Mouse (Mus musculus): ENCODE results near the gene Rora.

Rora gene

DNA sequence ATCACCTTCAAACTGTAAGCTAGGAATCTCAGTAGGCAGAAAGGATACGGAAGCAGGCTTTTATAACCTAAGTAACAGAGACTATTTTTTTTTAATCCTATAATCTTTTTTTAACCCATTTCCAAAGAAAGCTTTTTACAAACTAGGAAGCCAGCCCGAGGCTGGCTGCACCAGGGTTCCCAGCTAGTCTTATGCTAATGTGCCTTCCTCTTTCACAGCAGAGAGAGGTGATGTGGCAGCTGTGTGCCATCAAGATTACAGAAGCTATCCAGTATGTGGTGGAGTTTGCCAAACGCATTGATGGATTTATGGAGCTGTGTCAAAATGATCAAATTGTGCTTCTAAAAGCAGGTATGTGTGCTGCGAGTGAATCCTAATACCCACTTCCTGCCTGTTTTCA lies 719.3 kb downstream of the Rora start:
- no peak for DNase-seq

DNA sequence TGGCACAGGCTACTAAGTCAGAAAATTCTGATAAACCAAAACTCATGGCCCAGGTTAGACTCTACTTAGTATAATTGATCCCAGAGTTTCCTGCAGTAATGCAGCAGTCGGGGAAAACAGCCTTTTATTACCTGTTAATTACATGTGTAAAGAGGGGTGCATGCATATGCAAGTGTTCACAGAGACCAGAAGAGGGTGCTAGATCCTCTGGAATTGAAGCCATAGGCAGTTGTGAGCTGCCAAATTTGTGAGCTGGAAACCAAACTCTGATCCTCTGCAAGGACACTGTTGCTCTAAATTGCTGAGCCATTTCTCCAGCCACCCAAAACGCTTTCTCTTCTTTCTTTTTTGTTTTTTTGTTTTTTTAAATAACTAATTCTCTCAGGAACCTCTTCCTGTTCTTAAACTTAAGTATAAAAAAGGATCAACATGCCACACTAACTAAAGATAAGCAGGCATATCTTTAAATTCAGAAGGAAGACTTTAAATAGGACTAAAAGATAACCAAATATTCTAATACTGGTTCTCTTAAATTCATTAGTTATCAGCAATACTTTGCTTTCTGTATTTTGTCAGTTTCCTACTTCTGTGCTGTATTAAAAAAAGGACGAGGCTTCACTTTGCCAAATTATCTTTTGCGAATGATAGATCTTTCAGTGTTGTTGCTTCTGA lies 723.5 kb downstream of the Rora start:
- DNase-seq: no peak

DNA sequence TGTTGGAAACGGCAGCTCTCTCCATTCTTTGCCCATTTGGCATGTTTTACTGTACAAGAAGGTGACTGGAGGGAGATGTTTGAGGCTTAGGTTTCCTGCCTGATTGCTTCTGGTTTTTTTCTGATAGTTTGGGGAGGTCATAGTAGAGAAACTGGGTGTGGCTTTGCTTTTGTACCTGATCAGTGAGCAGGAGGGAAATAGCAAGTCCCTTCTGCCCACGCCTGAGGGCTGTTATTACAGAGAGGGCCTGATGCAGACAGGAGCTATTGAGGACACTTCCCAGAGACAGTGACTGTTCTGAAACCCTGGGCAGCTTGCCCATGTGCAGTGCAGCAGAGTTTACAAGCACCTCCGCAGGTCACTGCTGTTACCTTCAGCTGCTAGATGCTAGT lies 724.1 kb downstream of the Rora start:
- DNase-seq: no peak

DNA sequence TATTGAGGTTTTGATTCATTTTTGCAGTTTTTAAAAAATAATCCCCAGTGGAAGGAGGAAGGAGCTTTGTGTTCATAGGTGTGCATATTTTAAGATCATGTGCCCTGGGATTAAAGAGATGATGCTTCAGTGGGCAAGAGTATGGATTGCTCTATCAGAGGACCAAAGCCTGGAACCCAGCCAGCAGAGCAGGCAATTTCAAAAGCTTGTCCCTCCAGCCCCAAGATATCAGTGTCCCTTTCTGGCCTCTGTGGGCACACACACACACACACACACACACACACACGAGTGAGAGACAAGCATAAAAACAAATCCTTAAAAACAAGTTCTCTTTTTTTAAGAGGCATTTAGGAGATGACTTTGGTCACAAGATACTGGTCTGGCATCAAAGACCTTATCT lies 727.0 kb downstream of the Rora start:
- no peak for DNase-seq

DNA sequence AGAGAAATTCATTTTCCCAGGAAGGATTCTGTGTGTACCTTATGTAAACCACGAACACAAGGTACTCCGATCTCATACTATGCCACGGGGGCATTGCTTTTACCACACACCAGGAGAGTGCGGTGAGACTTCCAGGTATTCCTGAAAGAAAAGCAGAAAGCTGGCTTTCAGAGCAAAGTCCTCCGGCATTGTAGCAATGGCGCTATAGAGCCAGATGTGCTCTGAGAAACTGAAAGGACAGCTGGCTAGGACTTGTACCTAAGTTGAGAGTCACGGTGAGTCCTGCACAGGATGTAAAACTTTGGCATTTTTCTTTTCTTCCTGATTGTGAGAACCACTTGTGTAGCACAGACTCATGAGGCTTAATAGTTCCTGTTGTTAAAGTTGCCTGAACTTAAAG lies 728.2 kb downstream of the Rora start:
- peak in 1 of 2 experiments; percentile 0 for DNase-seq

DNA sequence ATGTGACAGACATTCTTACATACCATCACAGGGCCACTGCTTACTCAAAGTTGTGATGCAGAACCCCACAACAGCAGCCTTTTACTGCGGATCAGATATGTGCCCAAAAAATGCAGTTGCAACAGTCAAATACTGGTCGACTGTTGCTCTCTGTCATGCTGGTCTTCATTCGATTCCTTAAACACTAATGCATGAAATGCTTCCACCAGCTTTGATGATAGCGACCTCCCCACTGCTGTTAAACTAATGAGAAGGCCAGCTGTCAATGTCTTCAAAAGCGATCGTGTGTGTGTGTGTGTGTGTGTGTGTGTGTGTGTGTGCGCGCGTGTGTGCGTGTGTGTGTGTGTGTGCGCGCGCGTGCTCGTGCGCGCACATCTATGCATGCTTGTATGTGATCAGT lies 730.9 kb downstream of the Rora start:
- DNase-seq: peak in 1 of 2 experiments; percentile 1

DNA sequence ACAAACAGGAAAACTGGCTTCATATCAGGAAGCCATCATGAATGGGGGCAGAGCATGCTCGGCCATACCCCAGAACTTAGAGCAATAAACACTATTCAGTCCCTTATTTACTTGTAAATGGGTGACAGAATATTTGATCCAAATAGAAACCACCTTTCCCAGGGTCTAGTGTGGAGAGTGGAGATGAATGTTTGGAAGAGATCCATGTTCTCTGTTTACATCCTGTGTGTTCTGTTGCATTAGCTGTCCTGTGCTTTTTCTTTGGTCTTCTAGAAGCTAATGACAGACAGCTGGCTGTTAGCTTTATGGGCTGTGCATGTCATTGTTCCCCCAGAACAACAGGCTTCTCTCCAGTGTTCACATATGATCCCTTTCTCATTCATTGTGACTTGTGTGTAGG lies 731.3 kb downstream of the Rora start:
- peak in 1 of 2 experiments; percentile 0 for DNase-seq

DNA sequence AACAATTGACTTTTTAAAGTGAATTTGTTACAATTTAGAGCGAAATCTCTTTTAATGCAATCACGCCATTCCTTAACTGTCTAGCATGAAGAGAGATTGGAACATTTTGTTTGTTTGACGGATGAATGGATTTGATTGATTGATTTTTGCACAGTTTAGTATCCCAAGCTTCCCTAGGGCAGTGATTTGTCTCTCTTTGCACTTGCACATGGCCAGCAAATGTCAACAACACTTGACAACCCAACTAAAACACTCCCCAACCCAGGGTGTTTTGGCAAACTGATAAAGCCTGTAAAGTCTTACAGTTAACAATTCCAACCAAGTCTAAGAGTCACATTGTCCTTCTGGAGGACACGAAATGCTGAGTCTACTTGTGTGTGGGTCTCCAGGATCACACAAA lies 733.7 kb downstream of the Rora start:
- no peak for DNase-seq

DNA sequence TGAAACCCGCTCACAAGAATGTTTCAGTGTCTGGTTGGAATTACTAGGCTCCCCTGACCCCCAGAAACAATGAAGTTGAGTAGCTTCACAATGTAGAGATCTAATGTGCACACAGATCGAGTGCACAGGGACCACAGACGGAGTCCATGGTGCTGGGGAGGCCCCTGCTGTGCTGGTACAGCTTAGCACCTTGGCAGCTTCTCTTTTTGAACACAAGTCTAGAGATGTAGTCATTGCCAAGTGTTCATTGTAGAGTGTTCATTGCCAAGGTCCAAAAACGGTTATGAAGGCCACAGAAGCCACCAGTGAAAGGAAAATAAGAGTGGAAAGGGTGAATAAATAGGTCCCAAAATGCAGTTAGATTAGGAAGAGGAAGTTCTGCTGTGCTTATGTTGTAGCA lies 737.0 kb downstream of the Rora start:
- peak; percentile 33 to 37 for DNase-seq

DNA sequence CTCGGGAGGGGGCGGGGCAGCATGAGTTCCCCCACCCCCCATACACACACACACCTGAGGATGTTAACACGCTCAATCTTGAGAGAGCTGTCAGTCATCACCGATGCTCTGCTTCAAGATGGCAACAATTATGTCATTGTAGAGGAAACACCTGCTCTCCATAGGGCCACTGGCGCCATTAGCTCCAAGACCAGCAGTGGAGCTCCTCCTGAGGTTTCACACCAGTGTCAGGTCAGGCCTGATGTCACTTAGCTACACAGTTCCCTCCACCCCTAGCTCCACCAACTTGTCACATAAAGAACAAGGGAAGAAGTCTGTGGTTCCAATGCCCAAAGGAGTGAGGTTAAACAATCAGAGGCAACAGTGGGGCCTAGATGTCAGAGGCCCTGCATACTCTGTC lies 740.6 kb downstream of the Rora start:
- DNase-seq: no peak

DNA sequence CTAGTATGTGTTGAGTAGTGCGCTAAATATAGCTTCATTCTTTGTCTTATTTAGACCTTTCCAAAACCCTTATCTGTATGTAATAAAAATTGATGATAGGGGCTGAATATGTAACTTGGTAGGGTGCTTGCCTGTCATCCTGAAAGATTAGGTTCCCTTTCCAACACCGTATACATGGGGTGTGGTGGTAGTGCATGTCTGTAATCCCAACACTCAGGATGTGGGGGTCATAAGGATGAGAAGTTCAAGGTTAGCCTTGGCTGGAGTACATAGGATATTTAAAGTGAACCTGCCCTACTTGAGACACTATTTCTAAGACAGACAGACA lies 743.8 kb downstream of the Rora start:
- DNase-seq: no peak

DNA sequence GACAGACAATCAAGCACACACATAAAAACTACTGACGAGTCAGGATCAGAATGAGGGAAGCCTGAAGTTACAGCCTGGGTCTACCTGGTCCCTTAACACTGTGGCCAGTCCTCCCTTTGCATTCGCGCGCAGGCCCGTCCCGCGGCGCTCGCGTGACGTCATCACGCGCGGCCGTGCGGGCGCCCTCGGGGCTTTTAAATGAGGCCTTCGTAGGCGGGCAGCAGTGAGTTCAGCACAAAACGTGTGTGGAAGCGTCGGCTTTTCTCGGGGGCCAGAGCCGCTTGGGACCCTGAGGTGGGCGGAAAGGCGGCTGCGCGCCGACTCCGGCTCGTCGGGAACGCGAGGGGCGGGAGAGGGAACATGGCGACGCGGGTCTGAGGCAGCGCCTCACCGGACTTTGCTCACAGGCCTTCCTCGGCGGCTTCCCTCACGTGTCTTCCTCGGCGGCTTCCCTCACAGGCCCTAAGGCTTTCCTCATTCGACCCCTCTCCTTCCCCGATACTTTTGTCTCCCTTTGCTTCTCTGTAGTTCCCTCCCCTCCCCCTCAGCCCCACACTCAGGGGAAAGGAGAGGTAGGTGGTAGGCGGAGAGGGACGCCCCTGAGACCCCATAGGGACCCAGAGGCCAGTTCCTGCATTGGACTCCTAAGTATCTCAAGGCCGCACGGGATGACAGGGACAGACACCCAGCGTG lies 744.3 kb downstream of the Rora start, which contains the start of gene Ice2:
Gene Ice2 (plus strand): TSS at position 147 of the 693 bp plus-strand sequence.
- DNase-seq: peak; percentile 78 to 80

DNA sequence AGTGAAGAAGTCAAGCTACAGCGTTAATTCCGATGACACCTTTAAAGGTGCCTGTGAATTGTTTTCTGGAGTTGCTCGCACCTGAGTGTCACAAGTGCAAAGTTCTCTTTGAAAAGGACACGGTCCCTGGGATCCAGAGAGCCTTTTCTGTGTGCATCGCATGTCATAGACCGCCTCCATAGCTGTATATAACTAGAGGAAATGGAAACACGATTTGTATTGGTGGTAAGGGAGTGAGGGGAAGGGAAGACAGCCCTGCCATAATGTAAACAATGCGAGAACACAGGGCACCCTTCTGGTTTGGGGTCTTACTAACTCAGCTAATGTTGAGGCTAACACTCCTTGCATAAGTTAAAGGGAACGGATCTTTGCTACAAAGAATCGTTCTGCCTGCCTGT lies 744.9 kb downstream of the Rora start:
- no peak for DNase-seq

DNA sequence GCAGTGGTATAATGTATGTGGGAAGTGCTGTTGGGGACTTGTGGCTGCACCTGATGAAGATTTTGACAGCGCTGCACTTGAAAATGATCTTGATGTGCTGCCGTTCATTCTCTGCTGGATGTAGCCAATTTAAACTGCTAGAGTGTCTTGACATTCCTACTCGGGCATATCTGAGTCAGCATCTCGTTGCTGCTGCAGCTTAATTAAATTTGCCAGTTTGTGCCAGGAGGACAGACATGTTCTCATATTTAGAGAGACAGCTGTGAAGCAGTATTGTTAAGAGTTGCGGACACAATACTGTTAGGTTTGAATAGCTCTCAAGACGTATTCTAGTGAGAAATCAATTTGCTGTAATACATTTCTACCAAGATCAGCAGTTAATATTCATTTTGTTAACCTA lies 751.1 kb downstream of the Rora start:
- DNase-seq: no peak

DNA sequence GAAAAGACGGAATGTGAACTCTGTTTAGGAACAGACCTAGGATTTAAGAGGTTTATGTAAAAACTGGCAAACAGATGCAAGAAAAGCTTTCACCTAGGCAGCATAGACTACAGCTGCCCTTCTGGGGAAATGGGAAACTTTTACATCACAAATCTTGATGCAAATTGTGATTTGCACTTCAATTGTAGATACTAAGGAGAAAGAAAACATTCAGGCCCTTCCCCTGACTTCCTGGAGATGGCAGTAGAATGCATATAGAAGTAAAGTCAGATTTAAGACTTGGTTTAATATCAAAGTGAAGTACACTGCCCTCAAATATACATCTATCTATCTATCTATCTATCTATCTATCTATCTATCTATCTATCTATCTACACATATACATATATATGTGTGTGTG lies 765.9 kb downstream of the Rora start:
- no peak for DNase-seq

DNA sequence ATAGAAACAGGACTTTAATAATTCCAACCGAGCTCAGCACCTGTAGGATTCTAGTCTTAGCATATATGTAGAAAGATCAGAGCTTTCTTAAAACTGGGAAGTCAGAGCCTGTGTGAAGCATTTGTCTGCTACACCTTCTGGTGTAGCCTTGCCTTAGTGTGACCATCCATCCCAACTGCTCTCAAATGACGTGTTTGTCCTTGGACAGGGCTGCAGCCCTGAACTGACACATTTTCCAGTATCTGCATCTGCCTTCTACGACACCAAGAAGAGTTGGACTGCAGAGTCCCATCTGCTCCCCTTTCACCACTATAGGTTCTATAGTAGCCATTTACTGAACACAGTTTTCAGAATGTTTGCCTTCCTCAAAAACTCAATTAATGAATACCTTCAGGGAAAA lies 776.9 kb downstream of the Rora start:
- no peak for DNase-seq

DNA sequence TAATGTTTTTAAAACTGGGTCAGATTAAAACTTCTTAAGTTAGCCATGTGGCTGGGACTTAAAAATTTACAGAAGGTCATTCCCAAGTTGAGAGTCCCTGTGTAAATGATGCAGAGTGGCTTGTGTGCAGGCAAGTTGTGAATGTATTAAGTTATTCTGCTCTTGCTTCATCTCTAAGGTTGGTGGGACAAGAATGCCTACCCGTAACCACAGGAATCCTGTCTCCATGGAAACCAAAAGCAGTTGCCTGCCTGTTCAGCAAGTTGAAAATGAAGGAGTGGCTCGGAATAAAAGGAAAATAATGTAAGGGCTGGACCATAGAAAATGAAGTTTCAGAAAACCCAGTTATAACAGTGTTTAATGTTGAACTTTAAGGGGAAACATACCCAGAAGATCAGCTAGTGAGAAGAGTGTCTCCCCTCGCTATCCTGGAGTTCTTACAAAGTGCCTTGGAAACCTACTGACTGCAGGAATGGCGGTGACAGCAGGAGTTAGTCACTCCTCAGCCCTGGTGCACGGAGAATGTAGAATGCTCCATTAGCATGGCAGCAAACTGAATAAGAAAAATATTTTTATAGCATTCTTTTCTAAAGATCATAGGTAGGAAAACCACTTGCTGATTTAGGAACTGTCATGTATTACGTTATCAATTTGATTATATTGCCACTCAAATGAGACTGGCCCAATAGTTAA lies 778.4 kb downstream of the Rora start:
- DNase-seq: no peak

DNA sequence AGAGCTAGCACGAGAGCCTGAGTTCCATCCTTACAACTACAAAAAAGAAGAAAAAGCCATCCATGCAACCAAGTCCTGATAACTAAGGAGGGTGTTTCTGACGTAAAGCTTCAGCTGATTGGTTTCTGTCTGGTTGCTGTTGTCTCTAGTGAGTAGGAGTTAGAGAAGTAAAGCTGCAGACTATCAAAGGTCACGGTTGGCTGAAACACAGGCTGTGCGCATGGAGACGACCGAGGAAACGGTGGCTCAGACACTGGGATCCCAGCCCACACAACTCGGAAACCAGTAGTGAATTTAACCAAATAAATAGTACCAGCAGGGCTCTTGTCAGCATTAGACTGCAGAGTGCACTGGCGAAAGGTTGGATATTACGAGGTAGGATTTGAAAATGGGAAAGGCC lies 781.6 kb downstream of the Rora start:
- no peak for DNase-seq

DNA sequence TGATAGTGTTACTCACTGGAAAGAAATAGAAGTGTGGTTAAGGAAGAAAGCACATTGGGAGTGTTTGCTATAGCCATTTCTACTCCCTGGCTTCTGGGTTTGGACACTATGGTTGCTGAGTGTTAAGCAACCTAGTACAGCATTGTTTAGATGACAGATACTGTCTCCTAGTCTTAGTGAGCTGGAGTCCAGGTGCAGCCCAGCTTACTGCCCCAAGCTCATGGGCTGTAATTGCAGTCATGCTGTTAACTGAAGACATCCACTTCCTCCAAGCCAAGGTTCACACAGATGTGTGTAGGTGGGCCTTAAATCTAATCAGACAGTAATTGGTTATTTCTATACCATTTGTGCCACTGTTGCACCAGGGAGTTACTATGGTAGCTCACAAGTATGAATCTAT lies 782.1 kb downstream of the Rora start:
- no peak for DNase-seq
